Mouse (Mus musculus): ENCODE results near the gene 9130213A22Rik. TPM values are rescaled to one million over a fixed set of nuclear protein-coding genes. Genes with fewer than 3 reads are reported as not detected.

The 9130213A22Rik gene
- polyA plus RNA-seq (2012; rRNA removed) = 1.2 TPM in 2 replicates

DNA sequence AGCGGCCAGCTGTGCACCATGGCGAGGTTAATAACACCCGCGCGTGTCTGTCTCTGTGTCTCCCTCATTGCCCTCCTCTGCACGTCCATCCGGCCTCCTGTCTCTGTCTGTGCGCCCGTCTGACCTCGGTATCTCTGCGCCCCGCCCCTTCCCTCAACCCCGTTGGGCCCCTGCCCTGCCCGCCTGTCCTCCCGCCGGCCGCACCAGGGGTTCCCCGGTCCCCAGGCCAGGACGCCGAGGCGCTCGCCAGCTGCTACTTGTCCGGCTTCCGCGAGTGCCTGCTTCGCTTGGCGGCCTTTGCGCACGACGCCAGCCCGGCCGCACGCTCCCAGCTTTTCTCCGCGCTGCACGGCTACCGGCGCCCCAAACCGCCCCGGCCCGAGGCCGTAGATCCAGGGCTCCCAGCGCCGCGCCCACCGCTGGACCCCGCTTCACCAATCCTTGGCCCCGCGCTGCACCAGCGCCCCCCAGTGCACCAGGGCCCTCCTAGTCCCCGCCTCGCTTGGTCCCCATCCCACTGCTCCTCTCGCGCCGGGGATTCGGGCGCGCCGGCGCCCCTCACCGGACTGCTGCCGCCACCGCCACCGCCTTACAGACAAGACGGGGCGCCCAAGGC lies at the start of gene 9130213A22Rik:
Gene 9130213A22Rik, minus strand, starts transcription at position 254 of the 616 bp plus-strand sequence.
- no peak for DNase-seq (ENCODE audit: low read depth)

DNA sequence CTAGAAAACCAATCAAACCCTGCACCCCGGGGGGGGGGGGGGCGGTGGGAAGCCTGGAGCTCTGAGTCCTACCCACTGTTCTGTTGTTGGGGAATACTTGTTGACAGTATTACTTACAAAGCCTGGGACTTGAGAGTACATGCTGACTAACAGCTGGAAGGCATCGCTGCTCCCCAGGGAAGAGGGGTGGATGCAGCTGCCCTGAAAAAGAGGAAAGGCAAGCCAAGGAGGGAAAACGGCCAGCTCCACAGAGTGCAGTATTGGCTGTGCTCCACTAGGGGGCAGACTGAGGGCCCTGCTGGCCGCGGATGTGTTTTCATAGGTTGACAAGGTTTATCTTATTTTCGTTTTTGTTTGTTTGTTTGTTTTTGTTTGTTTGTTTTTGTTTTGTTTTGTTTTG lies 49.2 kb upstream of the 9130213A22Rik start:
- DNase-seq (ENCODE audit: low read depth) = no peak

- DNase-seq (ENCODE audit: low read depth) = no peak
These were observed 46.9 kb upstream of the 9130213A22Rik start for GRCm38 (mm10) chr11:69169313-69169712.

GRCm38 (mm10) chr11:69156800-69157199 lies 34.4 kb upstream of the 9130213A22Rik start, which contains the start of gene Alox12b:
TSS of gene Alox12b (plus strand) at chr11:69156989.
- no peak for DNase-seq (ENCODE audit: low read depth)

DNA sequence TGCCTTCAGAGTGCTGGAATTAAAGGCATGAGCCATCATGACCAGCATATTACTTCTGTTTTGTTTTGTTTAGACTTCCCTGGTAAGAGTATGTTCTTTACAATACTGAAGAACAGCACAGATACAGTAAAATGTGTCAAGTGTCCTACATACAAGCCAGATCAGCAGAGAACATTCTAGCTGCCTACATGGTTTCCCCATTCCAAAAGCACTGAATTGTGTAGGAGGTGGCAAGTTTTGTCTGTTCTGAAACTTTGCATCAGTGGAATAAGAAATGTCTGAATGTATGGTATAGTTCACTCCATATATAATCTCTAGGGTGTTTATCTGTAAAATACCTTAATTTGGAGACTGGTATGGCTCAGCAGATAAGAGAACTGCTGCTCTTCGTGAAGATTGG lies 33.0 kb upstream of the 9130213A22Rik start:
- DNase-seq (ENCODE audit: low read depth) = no peak

GRCm38 (mm10) chr11:69153831-69154230 lies 31.4 kb upstream of the 9130213A22Rik start:
- no peak for DNase-seq (ENCODE audit: low read depth)

DNA sequence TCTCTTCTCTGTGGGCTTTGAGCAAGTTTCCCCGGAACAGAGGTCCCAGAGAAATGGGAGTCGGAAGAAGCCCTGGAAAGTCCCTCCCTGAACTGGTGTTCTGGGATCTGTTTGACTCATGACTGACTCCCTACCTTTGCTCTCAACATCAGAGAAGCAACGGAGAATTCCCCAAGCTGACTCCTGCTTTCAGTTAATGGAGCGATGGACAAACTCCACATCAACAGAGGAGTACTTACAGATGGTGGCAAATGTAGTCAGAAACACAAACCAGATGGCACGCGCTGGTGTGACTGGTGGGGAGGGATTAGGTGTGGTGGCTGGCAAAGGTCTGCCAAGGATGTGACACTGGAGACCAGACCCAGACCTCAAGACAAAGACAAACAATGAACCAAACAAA lies 28.6 kb upstream of the 9130213A22Rik start:
- DNase-seq (ENCODE audit: low read depth) = no peak

- no peak for DNase-seq (ENCODE audit: low read depth)
These were observed 28.1 kb upstream of the 9130213A22Rik start for GRCm38 (mm10) chr11:69150444-69150843.

- no peak for DNase-seq (ENCODE audit: low read depth)
These were observed 27.3 kb upstream of the 9130213A22Rik start for GRCm38 (mm10) chr11:69149728-69150127.

- DNase-seq (ENCODE audit: low read depth) = no peak
These were observed 26.1 kb upstream of the 9130213A22Rik start for GRCm38 (mm10) chr11:69148451-69148960.

- DNase-seq (ENCODE audit: low read depth) = no peak
These were observed 25.2 kb upstream of the 9130213A22Rik start for GRCm38 (mm10) chr11:69147546-69147945.

GRCm38 (mm10) chr11:69135361-69135760 lies 13.0 kb upstream of the 9130213A22Rik start:
- no peak for DNase-seq (ENCODE audit: low read depth)

GRCm38 (mm10) chr11:69134622-69134968 lies 12.2 kb upstream of the 9130213A22Rik start:
- DNase-seq (ENCODE audit: low read depth) = no peak

DNA sequence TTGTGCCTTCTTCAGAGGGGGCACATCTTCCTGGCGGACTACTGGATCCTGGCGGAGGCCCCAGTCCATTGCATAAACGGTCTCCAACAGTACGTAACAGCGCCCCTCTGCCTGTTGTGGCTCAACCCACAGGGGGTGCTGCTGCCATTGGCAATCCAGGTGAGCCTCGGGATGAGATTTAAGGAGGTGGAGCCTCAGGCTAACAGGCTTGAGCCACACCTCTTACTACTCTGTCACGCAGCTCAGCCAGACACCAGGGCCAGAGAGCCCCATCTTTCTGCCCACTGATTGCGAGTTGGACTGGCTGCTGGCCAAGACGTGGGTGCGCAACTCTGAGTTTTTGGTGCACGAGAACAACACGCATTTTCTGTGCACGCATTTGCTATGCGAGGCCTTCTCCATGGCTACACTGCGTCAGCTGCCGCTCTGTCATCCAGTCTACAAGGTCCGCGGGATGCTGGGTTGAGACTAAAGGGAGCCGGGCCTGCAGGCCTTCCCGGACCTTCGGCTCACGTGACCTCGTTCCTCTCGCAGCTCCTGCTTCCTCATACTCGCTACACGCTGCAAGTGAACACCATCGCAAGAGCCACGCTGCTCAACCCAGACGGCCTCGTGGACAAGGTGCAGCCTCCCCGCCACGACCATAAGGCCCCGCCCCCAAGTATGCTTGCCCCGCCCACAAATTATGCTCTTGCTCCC lies 11.7 kb upstream of the 9130213A22Rik start:
- DNase-seq (ENCODE audit: low read depth) = no peak

- no peak for DNase-seq (ENCODE audit: low read depth)
These were observed 11.2 kb upstream of the 9130213A22Rik start for GRCm38 (mm10) chr11:69133566-69133922.

DNA sequence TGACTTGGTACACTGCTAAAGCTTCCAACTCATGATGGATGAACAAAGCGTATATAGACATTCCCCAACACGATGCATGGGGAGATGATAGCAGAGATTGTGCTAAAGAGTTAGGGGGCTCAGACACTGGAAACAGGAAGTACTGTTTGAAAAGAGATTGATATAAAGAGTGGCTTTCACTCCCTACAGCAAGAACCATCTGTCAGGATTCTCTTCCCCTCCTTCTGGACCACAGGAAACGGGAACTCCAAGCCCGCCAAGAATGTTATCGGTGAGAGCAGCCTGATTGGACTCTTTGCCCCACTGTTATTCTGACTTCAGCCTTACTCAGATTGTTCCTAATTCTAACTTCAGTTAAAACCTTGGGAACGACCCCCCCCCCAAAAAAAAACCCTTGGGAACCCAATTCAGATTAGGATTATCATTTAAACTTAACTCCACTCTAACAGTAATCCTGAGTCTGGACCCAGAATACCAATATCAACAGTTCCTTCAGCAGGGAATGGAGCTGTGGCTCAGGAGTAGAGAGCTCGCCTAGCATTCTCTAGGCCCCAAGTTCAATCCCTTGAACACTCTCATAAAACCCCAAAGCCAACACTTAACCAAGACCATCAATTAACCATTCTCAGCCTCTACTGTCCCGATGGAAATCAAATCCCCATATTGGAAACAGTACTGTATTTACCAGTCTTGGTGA lies 6.2 kb upstream of the 9130213A22Rik start:
- DNase-seq (ENCODE audit: low read depth) = no peak

DNA sequence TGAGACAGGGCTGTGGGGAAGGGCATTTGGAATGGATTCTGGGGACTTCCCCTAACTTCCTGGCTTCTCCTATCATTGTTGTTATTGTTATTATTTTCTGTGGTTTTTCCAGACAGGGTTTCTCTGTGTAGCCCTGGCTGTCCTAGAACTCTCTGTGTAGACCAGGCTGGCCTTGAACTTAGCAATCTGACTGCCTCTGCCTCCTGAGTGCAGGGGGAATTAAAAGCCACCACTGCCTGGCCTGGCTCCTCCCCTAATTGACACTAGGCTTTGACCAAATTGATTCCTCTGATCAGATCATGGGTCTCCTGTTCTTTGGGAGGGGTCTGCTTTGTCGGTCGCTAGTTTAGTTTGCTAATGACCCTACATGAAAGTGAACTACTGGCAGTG lies 4.3 kb upstream of the 9130213A22Rik start:
- no peak for DNase-seq (ENCODE audit: low read depth)

DNA sequence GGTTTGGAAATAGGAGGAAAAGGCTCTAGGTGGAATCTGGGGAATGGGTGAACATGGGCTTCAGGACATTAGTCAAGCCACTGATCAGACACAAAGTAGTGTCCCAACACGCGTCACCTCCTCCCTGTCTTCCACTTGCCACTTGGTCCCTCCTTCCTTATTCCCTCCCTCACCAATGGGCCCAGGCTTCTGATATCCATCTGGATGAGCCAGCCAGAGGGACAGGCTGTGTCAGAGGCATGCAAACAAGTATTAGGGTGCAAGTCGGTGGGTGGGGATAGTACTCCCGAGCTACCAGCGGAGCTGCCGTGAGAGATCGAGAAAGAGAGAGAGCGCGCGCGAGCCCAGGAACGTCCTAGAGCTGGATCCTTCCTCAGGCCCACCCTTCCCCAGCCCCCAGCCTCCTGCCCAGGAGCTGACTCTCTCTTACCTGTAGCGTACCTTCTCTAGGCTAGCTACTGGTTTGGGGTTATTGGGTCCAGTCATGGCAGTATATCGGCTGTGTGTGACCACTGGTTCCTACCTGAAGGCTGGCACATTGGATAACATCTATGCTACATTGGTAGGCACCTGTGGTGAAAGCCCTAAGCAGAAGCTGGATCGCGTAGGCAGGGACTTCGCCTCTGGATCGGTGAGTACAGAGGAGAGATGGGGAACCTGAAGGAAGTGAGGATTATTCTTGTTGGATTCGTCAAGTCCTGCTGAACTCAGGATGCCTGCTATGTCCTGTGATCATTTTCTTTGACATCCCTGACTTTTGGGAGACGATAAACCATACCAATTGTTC lies 3.7 kb upstream of the 9130213A22Rik start:
- no peak for DNase-seq (ENCODE audit: low read depth)

GRCm38 (mm10) chr11:69125852-69125918 lies 3.3 kb upstream of the 9130213A22Rik start, which contains the start of gene Aloxe3:
TSS of gene Aloxe3 (plus strand) at chr11:69125896.
- no peak for DNase-seq (ENCODE audit: low read depth)

DNA sequence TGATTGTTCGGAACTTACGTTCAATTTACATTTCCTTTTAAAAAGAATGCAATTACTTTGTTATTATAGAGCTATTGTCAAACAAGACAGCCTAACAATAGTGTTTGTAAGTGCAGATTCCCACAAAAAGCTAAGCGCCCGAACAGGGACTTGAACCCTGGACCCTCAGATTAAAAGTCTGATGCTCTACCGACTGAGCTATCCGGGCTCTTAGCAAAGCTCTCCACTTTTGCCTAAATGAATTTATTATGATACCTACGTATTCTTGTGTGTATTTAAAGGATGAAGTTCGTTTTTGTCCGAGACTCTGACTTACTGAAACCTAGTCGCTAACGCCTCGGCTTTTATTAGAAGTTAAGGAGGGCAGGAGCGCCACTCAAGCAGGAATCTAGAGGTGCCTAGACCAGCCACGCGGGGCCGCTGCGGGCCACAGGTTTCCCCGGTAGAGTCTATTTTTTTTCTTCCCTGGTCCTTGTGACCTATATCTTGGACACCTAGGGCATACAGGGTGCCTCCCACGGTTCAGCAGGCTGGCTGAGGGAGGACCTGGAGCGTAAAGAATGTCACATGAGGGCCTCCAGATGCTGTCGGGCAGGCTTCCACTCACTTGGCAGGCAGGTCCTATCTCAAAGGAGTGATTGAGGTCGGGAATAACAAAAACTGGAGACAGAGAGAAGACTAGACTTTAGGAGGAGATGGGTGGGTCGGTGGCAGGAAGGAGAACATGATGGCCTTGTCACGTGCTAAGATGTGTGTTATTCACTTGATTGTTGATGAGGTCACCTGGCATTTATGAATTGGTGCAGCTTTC lies 2.9 kb upstream of the 9130213A22Rik start:
- DNase-seq (ENCODE audit: low read depth) = no peak

GRCm38 (mm10) chr11:69124498-69124847 lies 2.1 kb upstream of the 9130213A22Rik start:
- DNase-seq (ENCODE audit: low read depth) = no peak

Data from gonadal fat pad, adult 2 months (tissue).